Mouse (Mus musculus): ENCODE data around the gene 1700013H16Rik.
"Not testable (repeated sequence)": the region's sequence is repeated elsewhere in the genome, so short reads cannot be mapped to it uniquely, and the experiment has no call there.

Gene 1700013H16Rik

GRCm38 (mm10) chrX:53757736-53758135, at the start of gene 1700013H16Rik:
Gene 1700013H16Rik (minus strand): TSS chrX:53757831.
- DNase-seq (ENCODE audit: extremely low spot score, low read depth, low spot score), result no peak

GRCm38 (mm10) chrX:53799074-53799473, 41.4 kb upstream of the 1700013H16Rik start:
- peak; percentile 10 for DNase-seq (ENCODE audit: extremely low spot score, low read depth, low spot score)

GRCm38 (mm10) chrX:53797519-53797918, 39.9 kb upstream of the 1700013H16Rik start, which contains the start of gene Xlr:
Gene Xlr (minus strand): TSS chrX:53797706.
- DNase-seq (ENCODE audit: extremely low spot score, low read depth, low spot score), result not testable (repeated sequence)

- no peak for DNase-seq (ENCODE audit: extremely low spot score, low read depth, low spot score)
Observed at GRCm38 (mm10) chrX:53776276-53776675, 18.6 kb upstream of the 1700013H16Rik start, which contains the start of gene Zfp36l3. Gene Zfp36l3 (minus strand): TSS chrX:53776394.

- no peak for DNase-seq (ENCODE audit: extremely low spot score, low read depth, low spot score)
Observed at GRCm38 (mm10) chrX:53752851-53753250, 4.8 kb downstream of the 1700013H16Rik start.

GRCm38 (mm10) chrX:53728967-53729366, 28.7 kb downstream of the 1700013H16Rik start:
- DNase-seq (ENCODE audit: extremely low spot score, low read depth, low spot score), result no peak

GRCm38 (mm10) chrX:53724596-53724995, 33.0 kb downstream of the 1700013H16Rik start, which contains the start of gene 4930502E18Rik:
Gene 4930502E18Rik (plus strand): TSS chrX:53724826.
- DNase-seq (ENCODE audit: extremely low spot score, low read depth, low spot score), result no peak

GRCm38 (mm10) chrX:53716323-53717182, 41.1 kb downstream of the 1700013H16Rik start:
- peak; percentile 14 for DNase-seq (ENCODE audit: extremely low spot score, low read depth, low spot score)

- no peak for DNase-seq (ENCODE audit: extremely low spot score, low read depth, low spot score)
Observed at GRCm38 (mm10) chrX:53715942-53716322, 41.7 kb downstream of the 1700013H16Rik start.

- no peak for DNase-seq (ENCODE audit: extremely low spot score, low read depth, low spot score)
Observed at GRCm38 (mm10) chrX:53702673-53703072, 55.0 kb downstream of the 1700013H16Rik start.

- no peak for DNase-seq (ENCODE audit: extremely low spot score, low read depth, low spot score)
Observed at GRCm38 (mm10) chrX:53699225-53699624, 58.4 kb downstream of the 1700013H16Rik start.

- no peak for DNase-seq (ENCODE audit: extremely low spot score, low read depth, low spot score)
Observed at GRCm38 (mm10) chrX:53694008-53694777, 63.4 kb downstream of the 1700013H16Rik start.

GRCm38 (mm10) chrX:53693141-53693540, 64.5 kb downstream of the 1700013H16Rik start:
- DNase-seq (ENCODE audit: extremely low spot score, low read depth, low spot score), result no peak

Data from hindlimb bud, embryonic 11.5 days (tissue).